24 mouse cellular contexts compared by ENCODE assay signal in genomic region chr7:143819201-143819600, GRCm38 (mm10). TPM values are rescaled to one million over a fixed set of nuclear protein-coding genes. Genes with fewer than 3 reads are reported as not detected.
"Had no signal": no experiment of that assay in that cellular context is flagged by ENCODE, and none has a peak within 500 bp of the region (broad histone marks: within the 10 kb centered on the region; RNA-seq: fewer than 3 reads in every experiment).

No protein-coding gene starts in this region.

- DNase-seq: lung, embryonic 14.5 days; lung, postnatal 10 days; lung, postnatal 4 days; midbrain, embryonic 14.5 days; retina, postnatal 1 day; right cerebral cortex, adult 18-20 months; right cerebral cortex, postnatal 25 days; right cerebral cortex, postnatal 4 days; spleen, adult 18-20 months; thymus, adult 18-20 months; thymus, postnatal 14 days; thymus, postnatal 36 days had no signal

- H3K27me3 ChIP-seq: midbrain, embryonic 12.5 days; neural tube, embryonic 13.5 days; neural tube, embryonic 15.5 days had no signal

- H3K27ac ChIP-seq: midbrain, embryonic 10.5 days; midbrain, embryonic 12.5 days; neural tube, embryonic 13.5 days; neural tube, embryonic 15.5 days had no signal

- ATAC-seq: midbrain, embryonic 16.5 days had no signal

- H3K4me2 ChIP-seq: lung, embryonic 14.5 days; midbrain, embryonic 12.5 days; neural tube, embryonic 13.5 days; neural tube, embryonic 15.5 days had no signal

- H3K9me3 ChIP-seq: midbrain, embryonic 10.5 days; midbrain, embryonic 12.5 days; neural tube, embryonic 13.5 days; neural tube, embryonic 15.5 days had no signal

- H3K4me3 ChIP-seq: midbrain, embryonic 10.5 days; midbrain, embryonic 12.5 days; myocyte; neural tube, embryonic 13.5 days; neural tube, embryonic 15.5 days had no signal

- H3K9ac ChIP-seq: lung, embryonic 14.5 days; midbrain, embryonic 12.5 days; neural tube, embryonic 13.5 days; neural tube, embryonic 15.5 days had no signal

RNA-seq across cellular contexts. Expression of gene Gm498, which starts 47.4 kb away (rescaled TPM):
- polyA plus RNA-seq: lung, embryonic 14.5 days; lung, embryonic 16.5 days; midbrain, embryonic 10.5 days; midbrain, embryonic 12.5 days; midbrain, embryonic 14.5 days; midbrain, embryonic 16.5 days; myocyte; neural tube, embryonic 11.5 days; neural tube, embryonic 13.5 days; neural tube, embryonic 15.5 days; small intestine, adult 2 months; stomach, embryonic 14.5 days; stomach, embryonic 16.5 days; thymus, postnatal 0 days had no signal

RNA-seq across cellular contexts. Expression of gene Mrgprg, which starts 52.4 kb away (rescaled TPM):
- polyA plus RNA-seq: lung, embryonic 14.5 days; lung, embryonic 16.5 days; midbrain, embryonic 10.5 days; midbrain, embryonic 12.5 days; midbrain, embryonic 14.5 days; midbrain, embryonic 16.5 days; myocyte; neural tube, embryonic 11.5 days; neural tube, embryonic 13.5 days; neural tube, embryonic 15.5 days; small intestine, adult 2 months; stomach, embryonic 14.5 days; stomach, embryonic 16.5 days had no signal
